Mouse (Mus musculus) intestine, postnatal 0 days (tissue): Measurements from ENCODE around the gene Ormdl1. TPM values are rescaled to one million over a fixed set of nuclear protein-coding genes. Genes with fewer than 3 reads are reported as not detected.
"Not testable (repeated sequence)": the region's sequence is repeated elsewhere in the genome, so short reads cannot be mapped to it uniquely, and the experiment has no call there.

Source experiments
- ATAC-seq: fragments of 200-750 bp; cut with Nextera tagmentation; 2 replicates; pipeline ENCODE4 v1.8.0; 2017; ENCODE audit warnings: mild to moderate bottlenecking, moderate TSS enrichment, moderate library complexity
- H3K27ac ChIP-seq: fragments of 300-500 bp; sonication (generic); 2 replicates; pipeline ENCODE4 v1.5.1; 2014; ENCODE audit warnings: mild to moderate bottlenecking, low read depth, low read length, moderate library complexity
- H3K27me3 ChIP-seq: fragments of 300-500 bp; sonication (generic); replicated peaks from 2 replicates; pipeline ENCODE4 v1.6.1; 2014; ENCODE audit warnings: low read length, mixed read lengths; ENCODE audit not compliant: control insufficient read depth, insufficient read depth
- H3K36me3 ChIP-seq: fragments of 300-500 bp; sonication (generic); 2 replicates; pipeline ENCODE4 v1.6.1; 2014; ENCODE audit warnings: mild to moderate bottlenecking, moderate library complexity; ENCODE audit not compliant: control insufficient read depth, insufficient read depth
- H3K4me1 ChIP-seq: fragments of 300-500 bp; sonication (generic); replicated peaks from 2 replicates; pipeline ENCODE4 v1.6.1; 2014; ENCODE audit warnings: antibody characterized with exemption, low read length, mixed read lengths; ENCODE audit not compliant: control insufficient read depth, insufficient read depth
- H3K4me2 ChIP-seq: fragments of 300-500 bp; sonication (generic); replicated peaks from 2 replicates; pipeline ENCODE4 v1.6.1; 2014; ENCODE audit warnings: low read depth, mild to moderate bottlenecking, moderate library complexity
- H3K4me3 ChIP-seq: fragments of 300-500 bp; sonication (generic); 2 replicates; pipeline ENCODE4 v1.5.1; 2014; ENCODE audit warnings: low read depth, low read length
- H3K9ac ChIP-seq: fragments of 300-500 bp; sonication (generic); 2 replicates; pipeline ENCODE4 v1.6.1; 2014; ENCODE audit warnings: mild to moderate bottlenecking, low read depth, low read length
- H3K9me3 ChIP-seq: fragments of 300-500 bp; sonication (generic); 2 replicates; pipeline ENCODE4 v1.6.1; 2016; ENCODE audit warnings: mixed run types; ENCODE audit not compliant: control insufficient read depth
- CTCF ChIP-seq: sonication (generic); IDR thresholded peaks from 2 replicates; pipeline ENCODE4 v1.5.1; 2016; ENCODE audit warnings: low read depth, mild to moderate bottlenecking, control low read depth, antibody characterized with exemption, moderate library complexity
- WGBS: fragments of 180-500 bp; shearing (Covaris S2); extraction: QIAGEN DNeasy Blood & Tissue Kit; methylation state at CpG from one replicate; pipeline ENCODE4 v1.1.7; 2014; 5-methylcytosine and 5-hydroxymethylcytosine counted together
- polyA plus RNA-seq: library from polyadenylated mRNA; unstranded; fragments of >200 nt; fragmentation: Nextera tagmentation; extraction: Ambion mirVana; gene quantifications from 2 replicates; pipeline ENCODE4 v1.2.1, GENCODE M21; 2015

Ormdl1 gene
- polyA plus RNA-seq, 1 experiment from 2014 or later, result 60.5 TPM

DNA sequence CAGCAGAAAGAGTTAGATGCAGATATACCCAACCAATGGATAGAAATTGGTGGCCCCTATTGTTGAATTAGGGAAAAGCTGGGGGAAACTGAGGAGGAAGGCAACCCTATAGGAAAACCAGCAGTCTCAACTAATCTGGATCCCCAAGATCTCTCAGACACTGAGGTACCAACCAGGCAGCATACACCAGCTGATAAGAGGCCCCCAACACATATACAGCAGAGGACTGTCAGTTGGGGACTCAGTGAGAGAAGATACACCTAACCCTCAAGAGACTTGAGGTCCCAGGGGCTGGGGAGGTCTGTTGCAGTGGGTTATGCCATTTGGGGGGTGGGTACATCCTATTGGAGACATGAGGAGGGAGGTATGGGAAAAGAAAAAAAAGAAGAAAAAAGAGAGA is 38.6 kb downstream of the Ormdl1 start:
- no peak overlapping the region for H3K9ac ChIP-seq
- ATAC-seq, result no peak
- no peaks in the 10 kb centered on the region for H3K36me3 ChIP-seq
- H3K4me3 ChIP-seq, result no peak overlapping the region
- H3K27me3 ChIP-seq, result no peaks in the 10 kb centered on the region
- no peak for TF ChIP-seq CTCF
- H3K27ac ChIP-seq, result no peak overlapping the region
- no peak overlapping the region for H3K4me2 ChIP-seq
- no peaks in the 10 kb centered on the region for H3K4me1 ChIP-seq
- H3K9me3 ChIP-seq, result no peaks in the 10 kb centered on the region

DNA sequence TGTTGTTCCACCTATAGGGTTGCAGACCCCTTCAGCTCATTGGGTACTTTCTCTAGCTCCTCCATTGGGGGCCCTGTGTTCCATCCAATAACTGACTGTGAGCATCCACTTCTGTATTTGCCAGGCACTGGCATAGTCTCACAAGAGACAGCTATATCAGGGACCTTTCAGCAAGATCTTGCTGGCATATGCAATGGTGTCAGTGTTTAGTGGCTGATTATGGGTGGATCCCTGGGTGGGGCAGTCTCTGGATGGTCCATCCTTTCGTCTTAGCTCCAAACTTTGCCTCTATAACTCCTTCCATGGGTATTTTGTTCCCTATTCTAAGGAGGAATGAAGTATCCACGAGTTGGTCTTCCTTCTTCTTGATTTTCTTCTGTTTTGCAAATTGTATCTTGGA is 40.5 kb downstream of the Ormdl1 start:
- not testable (repeated sequence) for H3K4me1 ChIP-seq, H3K4me2 ChIP-seq, ATAC-seq, H3K4me3 ChIP-seq, H3K27me3 ChIP-seq, H3K9ac ChIP-seq, H3K27ac ChIP-seq, H3K9me3 ChIP-seq
- peaks cover 10% of the 10 kb centered on the region; the same call in 1 of the 2 replicates for H3K36me3 ChIP-seq
- 72% methylated on average over 2 of the region's 2 CpGs for WGBS

DNA sequence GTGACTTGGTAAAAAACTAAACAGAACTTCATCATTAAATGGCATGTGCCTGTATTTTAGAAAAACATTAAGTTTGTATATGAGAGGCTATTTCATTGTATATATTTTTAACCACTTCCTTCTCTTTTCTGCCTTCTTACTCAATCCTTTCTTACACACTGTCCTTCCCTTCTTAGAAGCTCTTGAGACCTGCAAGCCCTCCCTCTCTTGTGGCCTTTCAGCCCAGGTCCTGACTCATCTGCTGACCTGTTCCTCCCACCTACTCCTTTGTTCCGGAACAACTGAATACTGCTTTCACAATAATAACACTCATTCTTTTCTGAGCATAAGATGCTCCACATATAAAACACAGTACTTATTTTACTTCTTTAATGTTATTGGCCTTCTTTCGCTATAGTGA is 44.2 kb downstream of the Ormdl1 start:
- ATAC-seq, result no peak
- no peak for TF ChIP-seq CTCF

DNA sequence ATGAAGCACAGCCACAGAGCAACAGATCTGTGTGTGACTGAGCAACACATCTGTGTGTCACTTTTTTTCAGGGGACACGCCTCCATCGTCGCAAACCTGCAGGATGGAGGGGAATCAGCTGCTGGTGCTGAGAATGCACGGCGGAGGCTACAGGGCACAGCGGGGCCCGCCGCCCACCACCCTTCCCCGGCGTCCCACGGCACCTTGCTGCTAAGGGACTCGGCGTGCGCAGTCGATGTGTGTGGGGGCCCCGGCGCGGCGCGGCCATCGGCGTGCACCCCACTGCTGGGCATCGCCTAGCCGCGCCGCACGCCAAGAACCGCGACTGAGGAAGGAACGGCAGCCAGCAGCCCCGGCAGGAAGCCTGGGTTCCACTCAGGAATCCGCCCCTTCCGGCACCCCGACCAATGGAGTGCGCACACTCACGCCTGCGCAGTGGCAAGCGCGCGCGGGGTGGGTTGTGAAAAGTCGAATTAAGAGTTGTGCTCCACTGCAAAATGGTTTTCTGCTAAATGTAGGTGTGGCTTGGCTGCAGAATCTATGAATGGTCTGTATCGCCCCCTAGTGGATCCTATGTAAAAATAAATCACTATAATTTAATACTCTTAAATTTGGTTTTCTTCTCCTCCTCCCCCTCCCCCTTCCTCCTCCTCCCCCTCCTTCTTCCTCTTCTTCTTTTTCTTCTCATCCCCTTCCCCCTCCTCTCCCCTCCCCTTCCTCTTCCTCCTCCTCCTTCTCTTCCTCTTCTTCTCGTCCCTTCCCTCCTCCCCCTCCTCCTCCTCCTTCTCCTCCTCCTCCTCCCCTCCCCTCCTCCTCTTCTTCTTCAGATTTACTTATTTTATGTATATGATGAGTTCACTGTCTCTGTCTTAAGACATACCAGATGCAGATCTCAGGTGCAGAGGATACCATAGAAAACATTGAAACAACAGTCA is 55.7 kb downstream of the Ormdl1 start, which contains the start of the genes Asdurf, Gm28551 and Asnsd1:
Asdurf (minus strand) TSS at position 293 of the 935 bp plus-strand sequence.
Gm28551 (minus strand) TSS at position 341 of the 935 bp plus-strand sequence.
Asnsd1 (minus strand) TSS at position 426 of the 935 bp plus-strand sequence.
- Histone ChIP-seq H3K9ac (peak within 1 kb of the TSS; percentile 77), H3K4me1 (no peaks in the 10 kb centered on the region), H3K4me3 (peak within 1 kb of the TSS; percentile 87), H3K36me3 (peaks cover 16% of the 10 kb centered on the region), H3K27me3 (no peaks in the 10 kb centered on the region), H3K4me2 (peak within 1 kb of the TSS; percentile 71), H3K27ac (peak within 1 kb of the TSS; percentile 80), H3K9me3 (no peaks in the 10 kb centered on the region)
- ATAC-seq, result peak; percentile 100
- TF ChIP-seq CTCF, result peak; percentile 77
- WGBS, result under 1% methylated on average over 44 of the region's 44 CpGs

More for the DNA sequence above, 44.2 kb downstream of the Ormdl1 start:
- 93% methylated on average over 2 of the region's 2 CpGs for WGBS
- Histone ChIP-seq H3K4me3 (no peak overlapping the region), H3K27me3 (no peaks in the 10 kb centered on the region), H3K4me1 (no peaks in the 10 kb centered on the region), H3K4me2 (no peak overlapping the region), H3K27ac (no peak overlapping the region), H3K9me3 (no peaks in the 10 kb centered on the region), H3K9ac (no peak overlapping the region), H3K36me3 (peaks cover 22% of the 10 kb centered on the region)

DNA sequence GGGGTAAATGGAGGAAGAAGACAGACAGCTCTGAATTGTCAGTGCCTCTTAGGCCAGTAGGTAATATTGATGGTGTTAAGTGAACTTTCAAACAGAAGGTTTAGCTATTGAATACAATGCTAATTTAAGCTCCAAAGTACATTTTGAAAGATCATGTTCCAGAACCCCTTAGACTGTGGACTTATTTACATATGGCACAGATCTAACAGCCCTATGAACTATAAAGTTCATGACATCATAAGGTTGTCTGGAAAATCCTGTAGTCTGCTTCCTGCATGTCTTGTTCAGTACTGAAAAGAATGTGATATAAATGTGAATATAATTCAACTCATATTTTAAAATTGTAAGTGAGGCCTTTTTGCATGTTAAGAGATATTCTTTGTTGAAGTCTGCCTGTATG is 62.1 kb downstream of the Ormdl1 start:
- H3K4me1 ChIP-seq, result no peaks in the 10 kb centered on the region
- H3K27me3 ChIP-seq, result no peaks in the 10 kb centered on the region
- peak; percentile 96 for ATAC-seq
- H3K4me3 ChIP-seq, result no peak overlapping the region
- H3K9ac ChIP-seq, result no peak overlapping the region
- TF ChIP-seq CTCF, result no peak
- no peak overlapping the region for H3K4me2 ChIP-seq
- H3K36me3 ChIP-seq, result no peaks in the 10 kb centered on the region
- H3K27ac ChIP-seq, result no peak overlapping the region
- no peaks in the 10 kb centered on the region for H3K9me3 ChIP-seq

Other genes with a start within 250 kb of the Ormdl1 start
- 0.07 and 0.17 TPM in 2 replicates for gene Mstn, start 235.5 kb upstream of the Ormdl1 start, polyA plus RNA-seq
- not detected in 2 replicates for gene 1700019A02Rik, start 109.5 kb upstream of the Ormdl1 start, polyA plus RNA-seq
- 5.4 and 6.8 TPM in 2 replicates for gene Pms1, start 77 bp upstream of the Ormdl1 start, polyA plus RNA-seq
- gene Gm28778, start within 50 bp of the Ormdl1 start, polyA plus RNA-seq, result not detected in 2 replicates
- gene Osgepl1, start 16.5 kb downstream of the Ormdl1 start, polyA plus RNA-seq, result 21.0 and 21.1 TPM in 2 replicates
- gene Asdurf, start 55.5 kb downstream of the Ormdl1 start, polyA plus RNA-seq, result 10.7 and 12.5 TPM in 2 replicates
- 0.23 and 0.35 TPM in 2 replicates for gene Gm28551, start 55.6 kb downstream of the Ormdl1 start, polyA plus RNA-seq
- 44.1 and 45.5 TPM in 2 replicates for gene Asnsd1, start 55.7 kb downstream of the Ormdl1 start, polyA plus RNA-seq